Mouse (Mus musculus) right cerebral cortex, postnatal 25 days (tissue): ENCODE results near the gene Zfp326.
"Not testable (repeated sequence)": the region's sequence is repeated elsewhere in the genome, so short reads cannot be mapped to it uniquely, and the experiment has no call there.

Experiments used
- DNase-seq: peaks from one replicate; pipeline ENCODE4 v3.0.0; 2022

Zfp326 gene

DNA sequence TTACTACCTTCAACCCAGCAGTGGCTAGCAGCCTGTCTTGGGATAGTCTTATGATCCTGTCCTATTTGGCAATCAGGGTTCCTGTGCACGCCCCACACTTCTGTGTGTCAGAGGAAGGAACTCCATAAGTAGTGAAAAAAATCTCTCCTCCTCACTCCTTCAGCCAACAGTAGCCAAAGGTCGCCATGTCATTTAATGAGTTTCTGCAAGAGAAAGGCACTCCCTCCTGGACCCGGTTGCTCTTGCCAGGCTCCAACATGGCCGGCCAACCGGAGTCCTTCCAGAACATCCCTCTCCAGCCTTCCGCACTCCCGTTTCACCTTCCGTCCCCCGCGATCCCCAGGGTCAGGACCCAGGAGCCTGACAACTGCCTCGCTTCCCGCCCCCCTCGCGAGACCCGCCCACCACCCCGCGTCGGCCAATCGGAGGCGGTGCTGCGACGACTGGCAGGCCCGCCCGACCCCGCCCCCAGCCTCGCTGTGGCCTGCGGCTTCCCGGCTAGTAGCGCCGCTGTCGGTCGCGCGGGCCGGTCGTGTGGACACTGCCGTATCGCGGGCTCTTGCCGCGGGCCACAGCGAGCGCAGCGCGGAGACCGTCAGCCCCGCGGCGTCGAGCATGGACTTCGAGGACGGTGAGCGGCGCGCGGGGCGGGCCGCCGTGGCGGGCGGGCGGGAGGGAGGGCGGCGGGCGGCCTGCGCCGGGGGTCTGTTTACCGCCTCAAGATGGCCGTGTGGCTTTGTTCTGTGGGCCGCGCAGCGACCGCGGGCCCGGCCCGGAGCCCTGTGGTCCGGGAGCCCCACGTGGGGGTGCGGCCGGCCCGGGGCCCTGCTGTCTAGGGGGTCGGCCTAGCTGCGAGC is at the start of gene Zfp326:
TSS of gene Zfp326 (plus strand) at position 498 of the 857 bp plus-strand sequence.
- peak; percentile 87 for DNase-seq

DNA sequence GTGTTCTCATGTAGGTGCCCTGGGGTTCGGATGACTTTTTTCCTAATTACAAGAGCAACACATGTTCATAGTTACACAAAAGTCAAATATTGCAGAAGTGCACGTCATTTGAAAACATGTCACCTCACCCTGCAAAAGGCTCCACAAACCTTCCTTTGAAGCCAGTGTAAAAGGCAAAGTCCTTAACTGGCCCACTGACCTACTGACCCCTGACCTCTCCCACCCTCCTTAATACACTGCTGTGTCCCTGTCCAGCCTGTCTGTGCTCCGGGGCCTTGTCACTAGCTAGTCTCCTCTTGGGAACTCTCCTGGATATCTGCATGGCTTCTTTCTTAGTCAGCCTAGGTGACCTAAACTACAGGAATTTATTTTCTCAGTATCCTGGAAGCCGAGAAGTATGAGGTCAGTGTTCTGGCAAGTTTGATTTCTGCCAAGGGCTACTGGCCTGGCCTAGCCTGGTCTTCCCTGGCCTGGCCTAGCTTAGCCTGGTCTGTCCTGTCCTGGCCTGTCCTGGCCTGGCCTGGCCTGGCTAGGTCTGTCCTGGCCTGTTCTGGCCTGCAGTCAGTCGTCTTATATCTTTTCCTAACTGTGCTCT is 49.4 kb upstream of the Zfp326 start:
- no peak for DNase-seq

DNA sequence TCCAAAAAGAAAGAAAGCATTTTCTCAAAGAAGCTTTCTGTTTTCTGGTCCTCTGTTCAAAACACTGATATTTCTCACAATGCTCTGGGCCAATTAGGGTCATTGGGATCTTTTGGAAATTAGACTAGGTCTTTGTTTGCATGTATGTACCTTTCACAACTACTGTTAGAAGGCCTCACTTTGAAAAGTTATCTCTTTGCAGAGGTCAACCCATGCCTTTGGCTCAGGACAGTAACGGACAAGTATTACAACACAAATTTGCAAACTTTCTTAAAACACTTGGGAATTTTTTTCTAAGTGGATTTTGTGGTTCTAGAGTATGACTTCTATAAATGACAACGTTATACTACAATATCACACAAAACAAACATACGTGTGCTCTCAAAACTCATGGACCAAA is 48.3 kb upstream of the Zfp326 start:
- DNase-seq, result no peak

DNA sequence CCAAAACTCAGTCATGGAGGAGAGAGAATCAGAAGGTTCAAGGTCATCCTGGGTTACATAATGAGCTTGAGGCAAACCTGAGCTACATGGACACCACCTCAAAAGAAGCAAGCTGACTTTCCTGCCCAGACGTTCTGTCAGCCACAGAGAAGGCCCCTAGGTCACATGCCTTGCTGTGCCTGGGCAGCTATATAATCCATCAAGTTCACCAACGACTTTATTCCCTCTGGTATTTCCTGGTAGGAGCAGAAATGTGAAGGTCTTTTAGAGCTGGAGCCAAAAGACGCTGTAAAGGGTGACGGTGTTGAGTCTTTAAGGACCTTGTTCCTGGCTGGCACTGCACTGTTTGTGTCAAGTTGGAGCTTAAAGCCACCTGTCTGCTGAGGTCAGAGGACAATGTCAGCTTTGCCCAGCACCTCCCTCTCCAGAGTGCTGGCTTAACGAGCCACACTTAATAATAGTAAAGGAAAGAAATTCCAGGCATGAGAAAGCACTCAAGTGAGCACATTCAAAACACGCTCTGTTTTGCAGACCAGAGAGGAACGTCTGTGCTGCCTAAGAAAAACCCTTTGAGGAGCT is 47.3 kb upstream of the Zfp326 start:
- no peak for DNase-seq

DNA sequence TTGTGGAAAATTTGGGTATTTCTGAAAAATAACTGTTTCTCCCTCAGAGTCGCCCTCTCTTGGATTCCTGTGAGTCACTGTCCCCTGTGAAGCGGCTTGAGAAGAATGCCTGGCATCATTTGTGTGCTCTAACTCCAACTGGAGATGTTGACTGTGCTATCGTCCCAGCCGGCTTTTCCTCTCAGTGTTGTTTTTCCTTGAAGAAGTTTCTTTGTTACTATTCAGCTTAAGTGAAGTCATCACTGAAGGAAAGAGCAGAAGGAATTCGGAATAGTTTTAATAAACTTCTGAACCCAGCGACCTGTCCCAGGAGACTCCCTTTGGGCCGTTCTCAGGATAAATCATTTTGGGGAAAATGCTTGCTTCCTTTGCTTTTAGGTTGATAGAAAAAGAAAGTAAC is 44.2 kb upstream of the Zfp326 start:
- DNase-seq, result no peak

DNA sequence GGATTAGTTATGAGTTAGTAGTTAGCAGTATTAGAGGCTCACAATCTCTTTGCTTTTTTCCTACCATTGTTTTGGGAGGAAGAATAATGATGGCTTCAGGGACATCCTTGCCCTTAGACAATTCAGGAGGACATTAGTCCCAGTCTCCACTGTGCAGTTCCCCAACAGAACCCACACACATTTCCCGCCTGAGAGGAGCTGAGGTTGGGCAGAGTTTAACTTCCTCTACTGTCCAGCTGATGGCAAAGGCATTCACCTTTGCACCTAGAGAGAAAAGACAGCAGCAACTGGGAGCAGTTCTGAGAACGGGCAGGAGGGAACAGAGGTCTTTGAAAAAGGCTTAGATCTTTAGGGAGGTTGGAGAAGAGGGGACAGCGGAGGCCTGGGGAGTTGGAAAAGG is 42.4 kb upstream of the Zfp326 start:
- DNase-seq, result no peak

DNA sequence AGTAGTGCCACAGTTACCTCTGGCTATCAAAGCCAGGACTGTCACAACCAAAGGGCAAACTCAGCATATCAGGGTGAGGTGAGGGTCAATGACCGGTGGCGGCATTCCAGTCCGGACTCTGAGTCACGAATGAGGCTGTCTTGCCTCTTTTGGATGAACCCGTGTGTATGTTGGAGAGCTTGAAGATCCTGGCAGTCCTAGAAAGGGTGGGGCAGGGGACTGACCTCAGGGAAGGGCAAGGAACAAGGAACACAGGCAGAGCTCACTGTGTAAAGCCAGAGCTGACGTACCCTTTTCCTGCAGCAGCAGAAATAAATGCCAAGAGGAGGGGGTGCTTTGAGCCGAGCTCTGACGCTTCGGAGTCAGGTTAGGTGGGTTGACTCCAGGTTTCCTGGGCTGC is 40.4 kb upstream of the Zfp326 start:
- no peak for DNase-seq

DNA sequence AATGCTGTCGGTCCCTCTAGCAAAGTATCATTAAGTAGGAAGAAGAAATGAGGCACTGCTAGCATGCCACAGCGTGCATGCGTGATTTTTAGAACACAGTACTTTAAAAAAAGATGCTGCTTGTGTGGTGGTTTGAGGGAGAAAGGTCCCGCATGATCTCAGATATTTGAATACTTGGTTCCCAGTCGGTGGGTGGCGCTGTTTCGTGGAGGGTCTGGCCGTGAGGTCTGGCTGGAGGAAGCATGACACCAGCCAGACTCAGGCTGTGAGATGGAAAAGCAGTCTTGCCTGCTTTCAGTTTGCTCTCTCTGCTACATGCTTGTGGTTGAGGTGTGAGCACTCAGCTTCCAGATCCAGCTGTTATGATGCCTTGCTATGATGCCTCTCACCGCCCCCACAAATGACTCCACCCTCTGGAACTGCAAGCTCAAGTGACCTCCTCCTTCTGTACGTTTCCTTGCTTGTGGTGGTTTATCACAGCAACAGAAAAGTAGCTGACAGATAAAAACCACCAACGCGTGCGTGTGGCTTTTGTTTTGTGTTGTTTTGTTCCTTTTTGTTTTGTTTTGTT is 36.5 kb upstream of the Zfp326 start:
- DNase-seq, result no peak

DNA sequence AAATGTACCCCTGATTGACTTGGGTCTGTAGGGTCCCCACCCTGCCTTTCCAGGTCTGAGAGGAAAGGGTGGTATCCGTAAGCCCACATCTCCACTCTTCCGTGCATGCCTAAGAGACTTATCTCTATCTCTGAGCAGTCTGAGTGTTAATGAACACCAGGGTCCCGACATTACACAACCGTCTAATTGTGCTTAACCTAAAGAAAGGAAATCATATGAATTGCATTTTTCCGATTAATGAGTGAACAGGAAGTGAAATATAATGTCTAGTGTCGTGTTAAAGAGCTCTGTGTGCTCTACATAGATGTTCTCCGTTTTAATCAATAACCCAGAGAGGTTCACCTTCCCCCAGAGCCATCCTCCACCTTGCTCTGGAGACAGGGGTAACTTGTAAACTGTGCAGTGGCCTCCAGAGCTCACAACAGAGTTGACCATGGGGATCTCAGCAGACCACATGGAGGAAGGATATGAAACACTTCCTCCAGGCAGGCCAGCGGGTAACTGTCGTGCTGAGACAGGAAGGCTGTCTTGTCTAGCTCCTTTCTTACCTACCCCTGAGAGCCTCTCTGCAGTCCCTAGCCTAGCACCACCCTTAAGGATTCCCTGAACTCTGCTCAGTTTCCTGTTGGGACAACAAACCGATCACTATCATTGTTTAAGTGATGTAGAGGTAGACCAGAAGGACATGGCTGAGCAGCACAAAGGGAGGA is 32.2 kb upstream of the Zfp326 start:
- no peak for DNase-seq

DNA sequence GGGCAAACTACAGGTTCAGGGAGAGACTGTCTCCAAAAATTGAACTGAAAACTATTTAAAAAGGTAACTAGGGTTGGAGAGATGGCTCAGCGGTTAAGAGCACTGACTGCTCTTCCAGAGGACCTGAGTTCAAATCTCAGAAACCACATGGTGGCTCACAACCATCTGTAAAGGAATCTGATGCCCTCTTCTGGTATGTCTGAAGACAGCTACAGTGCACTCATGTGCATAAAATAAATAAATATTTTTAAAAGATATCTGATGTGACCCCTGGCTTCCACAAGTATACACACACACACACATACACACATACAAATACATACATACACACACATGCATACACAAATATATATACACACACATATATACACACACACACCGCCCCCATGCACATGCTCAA is 31.3 kb upstream of the Zfp326 start:
- DNase-seq, result no peak

DNA sequence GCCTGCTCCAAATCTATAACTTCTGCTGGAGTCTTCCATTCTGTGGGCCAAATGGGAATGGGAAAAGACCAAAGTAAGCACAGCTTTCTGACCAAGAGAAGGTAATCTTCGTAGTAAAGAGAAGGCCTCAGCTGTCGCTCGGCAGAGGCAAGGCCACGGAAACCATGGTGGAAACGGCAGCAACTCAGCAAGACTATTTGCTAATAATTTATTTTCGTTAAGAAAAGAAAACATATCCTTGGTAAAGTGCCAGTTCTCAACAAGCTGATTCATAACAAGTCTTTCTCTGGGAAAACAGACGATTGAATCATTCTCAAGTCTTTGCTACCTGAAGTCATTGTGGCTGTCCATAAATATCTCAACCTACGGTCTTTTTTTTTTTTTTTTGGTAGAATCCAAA is 28.6 kb upstream of the Zfp326 start:
- DNase-seq, result no peak

DNA sequence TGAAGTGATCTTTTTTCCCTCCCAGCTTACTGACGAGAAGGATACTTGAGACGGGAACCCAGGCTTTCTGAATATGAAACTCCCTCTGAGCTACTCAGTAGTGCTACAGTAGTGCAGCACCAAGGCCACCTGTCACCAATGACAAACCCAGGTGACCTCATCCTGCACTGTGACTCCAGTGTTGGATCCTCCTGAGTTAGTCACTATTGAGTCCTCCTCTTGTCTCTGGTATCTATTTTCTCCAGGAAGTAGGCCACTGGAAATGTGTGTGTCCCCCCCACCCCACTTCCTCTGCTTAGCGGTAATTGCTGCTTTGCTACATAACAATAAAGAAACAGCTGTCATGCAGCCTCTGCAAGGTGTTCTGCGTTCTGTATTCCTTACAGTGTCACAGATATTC is 27.1 kb upstream of the Zfp326 start:
- no peak for DNase-seq

DNA sequence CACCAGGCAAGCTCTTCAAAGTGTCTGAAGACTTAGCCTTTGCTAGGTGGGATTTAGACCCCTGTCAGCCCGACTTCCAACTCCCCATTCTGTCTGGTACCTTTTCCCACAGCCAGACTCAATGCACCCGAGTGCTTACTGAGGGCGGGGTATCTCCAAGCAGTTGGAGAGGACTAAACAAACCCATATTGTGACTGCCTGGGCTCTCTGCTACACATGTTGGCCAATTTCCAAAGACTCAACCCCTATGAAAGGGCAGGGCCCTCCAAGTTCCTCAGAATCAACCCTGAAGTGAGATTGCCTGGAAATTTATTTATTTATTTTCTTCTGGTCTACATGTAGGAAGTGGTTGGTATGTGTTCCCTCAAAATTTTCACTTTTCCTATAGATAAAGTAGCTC is 26.7 kb upstream of the Zfp326 start:
- DNase-seq, result no peak

DNA sequence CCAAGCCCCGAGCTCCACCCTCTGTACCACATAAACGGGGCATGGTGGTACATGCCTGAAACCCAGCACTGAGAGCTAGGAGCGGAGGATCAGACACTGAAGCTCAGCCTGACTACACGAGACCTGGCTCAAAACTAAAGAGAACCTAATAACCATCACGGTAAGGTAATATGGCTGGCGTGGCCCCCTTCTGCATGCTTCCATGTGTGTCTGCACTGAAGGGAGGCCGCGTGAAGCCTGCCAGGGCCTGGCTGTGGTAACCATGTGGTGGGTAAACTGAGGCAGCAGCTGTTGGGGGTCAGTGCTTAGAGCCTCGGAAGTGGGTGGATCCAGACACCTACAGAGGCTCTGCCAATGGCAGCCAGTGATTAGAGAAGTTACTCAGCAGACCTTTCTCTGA is 23.1 kb upstream of the Zfp326 start:
- no peak for DNase-seq

DNA sequence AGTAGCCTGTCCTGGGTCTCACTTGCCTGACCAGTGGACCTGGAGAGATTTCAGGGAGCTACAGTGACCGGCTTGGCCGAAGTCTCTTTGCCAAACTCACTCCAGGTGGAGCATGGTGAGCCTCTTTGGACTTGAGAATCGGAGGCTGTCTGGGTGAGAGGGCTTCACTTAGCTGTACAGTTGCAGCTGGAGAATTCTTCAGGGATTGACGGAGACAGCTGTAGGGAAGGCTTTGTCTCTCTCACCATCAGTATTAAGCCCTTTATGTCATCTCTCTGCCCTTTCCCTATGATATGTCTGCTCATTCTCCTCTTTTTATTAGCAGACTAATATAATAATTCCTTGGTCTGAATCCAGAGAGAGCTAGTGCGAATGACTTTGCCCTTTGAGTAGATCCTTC is 18.9 kb upstream of the Zfp326 start:
- DNase-seq, result no peak

DNA sequence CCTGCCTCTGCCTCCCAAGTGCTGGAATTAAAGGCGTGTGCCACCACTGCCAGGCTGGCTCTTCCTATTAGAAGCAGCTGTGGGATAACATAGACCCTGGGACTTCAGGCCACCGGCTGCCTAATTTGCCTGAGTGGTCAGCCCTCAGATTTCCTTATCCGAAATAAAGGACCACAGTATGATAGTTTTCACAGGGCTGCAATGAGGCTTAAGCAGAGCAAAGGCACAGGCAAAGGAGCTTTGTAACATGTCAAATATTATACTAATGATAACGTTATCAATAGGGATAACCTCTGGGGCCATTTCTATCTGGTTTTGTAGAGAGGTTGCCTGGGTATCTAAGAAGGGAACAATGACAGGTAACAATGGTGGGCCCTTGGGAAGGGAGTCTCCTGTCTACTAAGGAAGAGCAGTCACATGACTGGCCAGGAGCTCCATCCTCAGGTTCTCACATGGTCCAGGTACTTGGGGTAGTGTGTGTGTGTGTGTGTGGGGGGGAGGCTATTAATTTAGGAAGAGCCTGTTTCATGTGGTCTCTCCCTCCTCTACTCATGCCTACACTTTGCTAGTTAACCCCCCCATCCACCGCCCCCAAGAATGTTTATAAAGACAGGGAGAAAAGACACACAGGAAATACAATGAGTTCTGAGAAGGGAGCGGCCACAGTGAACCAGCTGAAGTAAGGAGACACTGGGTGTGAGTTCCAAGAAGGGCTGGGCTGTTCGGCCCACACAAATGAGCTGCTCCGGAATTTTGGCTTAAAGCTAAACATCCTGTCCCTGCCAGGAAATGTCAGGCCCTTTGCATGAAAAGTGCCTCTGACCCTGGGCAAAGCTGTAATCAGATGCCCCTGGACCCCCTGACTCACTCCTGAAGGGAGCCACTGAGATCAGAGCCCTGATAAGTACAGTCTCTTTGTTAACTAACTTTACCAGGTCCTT is 17.3 kb upstream of the Zfp326 start:
- DNase-seq, result no peak

DNA sequence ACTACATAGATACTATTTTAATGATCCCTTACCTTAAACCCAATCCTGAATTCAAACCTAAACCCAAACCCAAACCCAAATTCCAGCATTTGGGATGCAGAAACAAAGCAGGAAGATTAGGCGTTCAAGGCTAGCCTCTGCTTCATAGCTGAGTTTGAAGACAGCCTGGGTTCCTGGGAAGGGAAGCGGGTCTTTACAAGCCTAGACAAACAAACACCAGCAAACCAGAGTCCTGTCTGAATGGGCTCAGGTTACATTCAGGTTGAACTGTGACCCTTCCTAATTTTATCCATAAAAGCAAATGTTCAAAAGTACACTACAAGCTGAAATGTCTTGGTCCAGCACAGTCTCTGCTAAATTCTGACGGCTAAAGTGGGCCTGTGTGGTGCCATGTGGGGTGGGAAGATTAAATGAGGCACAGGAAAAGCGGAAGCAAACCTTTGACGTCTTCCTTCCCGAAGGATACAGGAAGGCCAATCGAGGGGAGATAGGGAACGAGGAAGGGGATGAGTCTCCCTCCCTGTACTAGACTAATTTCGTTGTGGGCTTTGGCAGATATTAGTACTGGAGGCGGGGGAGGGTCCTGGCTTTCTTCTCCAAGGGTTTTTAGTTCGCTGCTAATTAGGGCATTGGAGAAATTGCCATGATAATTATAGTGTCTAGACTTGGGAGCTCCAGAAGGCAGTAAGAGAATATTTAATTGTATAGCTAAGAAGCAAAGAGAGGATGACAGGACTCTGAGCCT is 16.5 kb upstream of the Zfp326 start:
- no peak for DNase-seq

DNA sequence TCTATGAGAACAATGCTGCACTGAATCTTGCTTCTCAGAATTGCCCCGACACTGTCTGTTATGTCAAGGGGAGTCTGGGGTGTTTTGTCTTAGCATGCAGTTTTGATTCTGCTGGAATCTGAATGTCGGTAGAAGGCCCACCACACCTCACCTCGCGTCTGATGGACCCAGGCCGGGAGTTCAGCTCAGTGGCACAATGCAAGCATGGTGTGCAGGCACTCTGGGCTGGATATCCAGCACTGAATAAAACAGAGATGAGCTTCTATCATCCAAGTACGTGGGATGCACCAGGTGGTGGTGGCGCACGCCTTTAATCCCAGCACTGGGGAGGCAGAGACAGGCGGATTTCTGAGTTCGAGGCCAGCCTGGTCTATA is 15.9 kb upstream of the Zfp326 start:
- no peak for DNase-seq

DNA sequence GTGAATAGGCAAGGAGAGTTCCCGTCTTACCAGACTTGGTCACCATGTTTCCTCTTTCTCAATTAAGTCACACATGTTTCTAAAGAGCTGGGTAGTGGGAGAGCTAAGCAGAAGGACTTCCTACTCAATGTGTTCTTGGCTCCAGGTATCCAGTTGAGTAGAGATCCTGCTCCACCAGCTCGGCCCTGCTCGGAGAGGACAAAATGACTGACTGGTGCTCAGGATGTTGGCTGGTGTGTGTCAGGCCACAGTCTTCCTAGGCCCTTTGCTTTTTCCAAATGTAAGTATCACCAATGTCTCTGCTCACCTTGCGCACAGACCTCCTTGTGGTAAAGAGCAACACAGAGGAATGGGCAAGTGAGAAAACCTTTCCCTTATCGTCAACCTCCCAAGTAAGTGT is 14.7 kb upstream of the Zfp326 start:
- no peak for DNase-seq

DNA sequence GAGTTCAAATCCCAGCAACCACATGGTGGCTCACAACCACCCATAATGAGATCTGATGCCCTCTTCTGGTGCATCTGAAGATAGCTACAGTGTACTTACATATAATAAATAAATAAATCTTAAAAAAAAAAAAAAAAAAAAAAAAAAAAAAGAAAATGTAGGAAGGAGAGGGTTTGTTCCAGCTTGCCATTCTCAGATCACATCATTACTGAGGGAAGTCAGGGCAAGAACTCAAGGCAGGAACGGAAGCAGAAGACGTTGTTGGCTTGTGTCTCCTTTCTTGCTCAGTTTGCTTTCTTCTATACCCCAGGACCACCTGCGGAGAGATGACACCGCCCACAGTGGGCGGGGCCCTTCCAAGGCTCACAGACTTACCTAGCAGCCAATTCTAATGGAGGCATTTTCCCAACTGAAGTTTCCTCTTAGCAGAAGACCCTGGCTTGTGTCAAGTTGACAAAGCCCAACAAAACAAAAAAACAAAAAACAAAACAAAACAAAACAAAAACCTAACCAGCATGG is 11.2 kb upstream of the Zfp326 start:
- DNase-seq, result not testable (repeated sequence)

DNA sequence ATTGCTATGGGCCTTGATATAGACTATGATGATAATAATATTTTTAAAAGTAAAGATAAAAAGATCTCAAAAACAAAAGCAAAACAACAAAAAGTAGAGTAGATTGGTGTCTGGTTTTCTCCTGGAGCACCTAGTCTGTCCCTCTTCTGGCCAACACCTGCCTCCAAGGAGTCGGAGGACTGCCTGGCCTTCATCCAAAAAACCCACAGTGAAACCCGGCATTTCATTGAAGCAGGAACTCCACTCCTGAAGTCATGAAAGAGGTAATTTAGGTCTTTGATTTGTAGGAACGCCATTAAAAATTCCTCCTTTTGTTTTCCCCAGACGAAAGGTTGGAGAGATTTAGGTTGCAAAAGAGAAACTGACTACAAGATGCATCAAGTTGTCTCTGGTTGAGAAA is 8.9 kb upstream of the Zfp326 start:
- DNase-seq, result no peak
